Mouse (Mus musculus) adrenal gland (tissue): Measurements from ENCODE around the gene Taf10.

Experiments
- intact Hi-C: fragments of 180-260 bp; cut with DNase I; formaldehyde crosslinking; loops from one replicate; pipeline ENCODE4 v1.15.1; 2025
- long read RNA-seq, 2 experiments: library from polyadenylated mRNA; unstranded; transcript quantifications; one replicate each; pipeline ENCODE4 v2.0.0; 2020; ENCODE audit warnings: borderline replicate concordance in 1 of 2; ENCODE audit not compliant: insufficient replicate concordance in 1 of 2

Gene Taf10
- long read RNA-seq, experiment 1, full-length matches to known transcripts, result 1 of 10 reads
- long read RNA-seq, experiment 1, partial matches to known transcripts, result 0 of 10 reads
- long read RNA-seq, experiment 1, other reads (novel, unspliced or antisense), result 9 of 10 reads
- long read RNA-seq, experiment 2, full-length matches to known transcripts, result 11 of 15 reads
- long read RNA-seq, experiment 2, partial matches to known transcripts, result 0 of 15 reads
- long read RNA-seq, experiment 2, other reads (novel, unspliced or antisense), result 4 of 15 reads

GRCm38 (mm10) chr7:105743926-105744590 is at the start of gene Taf10:
Gene Taf10 (minus strand): TSS chr7:105744361.
- intact Hi-C loops, result loop anchor here (5.0 kb wide), 1 partner anchor 102 kb away; the partner anchor contains the start of genes Arfip2, Gm45799 and Timm10b

GRCm38 (mm10) chr7:105793701-105794100 is 49.5 kb upstream of the Taf10 start:
- intact Hi-C loops, result no loop called here

GRCm38 (mm10) chr7:105791147-105791546 is 47.0 kb upstream of the Taf10 start:
- intact Hi-C loops, result no loop called here

- intact Hi-C loops, result no loop called here
These were observed 43.4 kb upstream of the Taf10 start, which contains the start of gene Dchs1 for GRCm38 (mm10) chr7:105787285-105788140. Gene Dchs1 (minus strand): TSS chr7:105787654.

GRCm38 (mm10) chr7:105786506-105787284 is 42.5 kb upstream of the Taf10 start:
- intact Hi-C loops, result no loop called here

- intact Hi-C loops, result no loop called here
These were observed 40.4 kb upstream of the Taf10 start for GRCm38 (mm10) chr7:105784556-105784955.

- intact Hi-C loops, result no loop called here
These were observed 39.7 kb upstream of the Taf10 start for GRCm38 (mm10) chr7:105783861-105784260.

GRCm38 (mm10) chr7:105778553-105779265 is 34.5 kb upstream of the Taf10 start:
- intact Hi-C loops, result no loop called here

GRCm38 (mm10) chr7:105777797-105778552 is 33.8 kb upstream of the Taf10 start:
- intact Hi-C loops, result no loop called here

GRCm38 (mm10) chr7:105777316-105777715 is 33.2 kb upstream of the Taf10 start:
- intact Hi-C loops, result no loop called here

GRCm38 (mm10) chr7:105776026-105776425 is 31.9 kb upstream of the Taf10 start:
- intact Hi-C loops, result no loop called here

GRCm38 (mm10) chr7:105774661-105775060 is 30.5 kb upstream of the Taf10 start:
- intact Hi-C loops, result no loop called here

GRCm38 (mm10) chr7:105773041-105773440 is 28.9 kb upstream of the Taf10 start:
- intact Hi-C loops, result no loop called here

GRCm38 (mm10) chr7:105772331-105772730 is 28.2 kb upstream of the Taf10 start:
- intact Hi-C loops, result no loop called here

- intact Hi-C loops, result no loop called here
These were observed 25.8 kb upstream of the Taf10 start for GRCm38 (mm10) chr7:105769959-105770358.

- intact Hi-C loops, result no loop called here
These were observed 23.6 kb upstream of the Taf10 start for GRCm38 (mm10) chr7:105767729-105768165.

GRCm38 (mm10) chr7:105764331-105764730 is 20.2 kb upstream of the Taf10 start:
- intact Hi-C loops, result no loop called here

- intact Hi-C loops, result no loop called here
These were observed 18.5 kb upstream of the Taf10 start for GRCm38 (mm10) chr7:105762517-105763270.
